Mouse (Mus musculus) CH12.LX (cell line): Measurements from ENCODE around the gene Tspan10. TPM values are rescaled to one million over a fixed set of nuclear protein-coding genes. Genes with fewer than 3 reads are reported as not detected.

Experiments
- DNase-seq: peaks from one replicate; pipeline ENCODE4 v3.0.0-alpha.2; 2013; ENCODE audit errors: extremely low read depth
- H3K27ac ChIP-seq: 2 replicates; pipeline ENCODE4 v1.5.1; 2012; ENCODE audit warnings: low read depth, mild to moderate bottlenecking, control low read depth, moderate library complexity; ENCODE audit not compliant: insufficient read depth
- H3K27me3 ChIP-seq: replicated peaks from 2 replicates; pipeline ENCODE3; 2012; ENCODE audit warnings: inconsistent platforms
- H3K36me3 ChIP-seq, 2 experiments: replicated peaks in 1 of 2; 2 replicates each; pipeline versions ENCODE3 to v1.6.1; 2012; ENCODE audit warnings: inconsistent platforms in 1 of 2, low read length in 1 of 2, mild to moderate bottlenecking in 1 of 2, mixed read lengths in 1 of 2, moderate library complexity in 1 of 2; ENCODE audit not compliant: control insufficient read depth in 1 of 2, insufficient read depth in 1 of 2
- H3K4me1 ChIP-seq, 2 experiments: 2 replicates each; pipeline ENCODE4 v1.6.1; 2012; ENCODE audit warnings: inconsistent platforms in 1 of 2, moderate library complexity in 1 of 2; ENCODE audit not compliant: insufficient read depth in 2 of 2, control insufficient read depth in 1 of 2
- H3K4me2 ChIP-seq: 2 replicates; pipeline ENCODE4 v1.6.1; 2012; ENCODE audit warnings: low read depth, mild to moderate bottlenecking, control low read depth; ENCODE audit not compliant: poor library complexity, insufficient read depth, severe bottlenecking
- H3K4me3 ChIP-seq, 3 experiments: fragments of 150-350 bp in 1 of 3; sonication (generic) in 1 of 3; replicated peaks in 1 of 3; 2 replicates each; pipeline versions ENCODE3 to v1.5.1; 2011 to 2012; ENCODE audit warnings: low read depth in 2 of 3, low read length in 2 of 3, mild to moderate bottlenecking in 2 of 3, moderate library complexity in 2 of 3, control low read depth in 1 of 3, improper control_type of control experiment in 1 of 3, inconsistent platforms in 1 of 3, mixed read lengths in 1 of 3; ENCODE audit not compliant: poor library complexity in 1 of 3
- H3K79me2 ChIP-seq: replicated peaks from 2 replicates; pipeline ENCODE4 v1.6.1; 2012; ENCODE audit warnings: mild to moderate bottlenecking, moderate library complexity; ENCODE audit not compliant: control insufficient read depth, poor library complexity, insufficient read depth, severe bottlenecking; ENCODE audit errors: extremely low read depth
- H3K9ac ChIP-seq: 2 replicates; pipeline ENCODE4 v1.6.1; 2012; ENCODE audit warnings: low read depth, mild to moderate bottlenecking, control low read depth, moderate library complexity; ENCODE audit not compliant: insufficient read depth
- H3K9me3 ChIP-seq: replicated peaks from 2 replicates; pipeline ENCODE3; 2012; ENCODE audit warnings: low read length, inconsistent platforms, mixed read lengths
- CTCF ChIP-seq, 2 experiments: IDR thresholded peaks in 1 of 2; conservative IDR thresholded peaks in 1 of 2; 2 replicates each; pipeline ENCODE4 v1.5.1; 2011 to 2012; ENCODE audit warnings: low read depth in 2 of 2, low read length in 2 of 2, improper control_type of control experiment in 1 of 2, inconsistent platforms in 1 of 2, mild to moderate bottlenecking in 1 of 2, moderate library complexity in 1 of 2
- EP300 ChIP-seq: IDR thresholded peaks from 2 replicates; pipeline ENCODE4 v1.6.1; 2011; ENCODE audit warnings: low read length, improper control_type of control experiment
- ETS1 ChIP-seq: conservative IDR thresholded peaks from 2 replicates; pipeline ENCODE4 v1.6.1; 2012; ENCODE audit warnings: low read depth, mild to moderate bottlenecking, inconsistent platforms, low read length, improper control_type of control experiment, moderate library complexity
- JUND ChIP-seq: conservative IDR thresholded peaks from 2 replicates; pipeline ENCODE4 v1.6.1; 2011; ENCODE audit warnings: low read depth, low read length, improper control_type of control experiment
- MAX ChIP-seq: IDR thresholded peaks from 2 replicates; pipeline ENCODE4 v1.6.1; 2011; ENCODE audit warnings: low read length, improper control_type of control experiment
- MAZ ChIP-seq: IDR thresholded peaks from 2 replicates; pipeline ENCODE4 v1.6.1; 2012; ENCODE audit warnings: low read depth, mild to moderate bottlenecking, inconsistent platforms, low read length, improper control_type of control experiment, moderate library complexity
- NRF1 ChIP-seq: IDR thresholded peaks from 2 replicates; pipeline ENCODE4 v1.6.1; 2014; ENCODE audit warnings: low read depth, mild to moderate bottlenecking, inconsistent platforms, low read length, improper control_type of control experiment, moderate library complexity
- ZC3H11A ChIP-seq: IDR thresholded peaks from 2 replicates; pipeline ENCODE4 v1.6.1; 2012; ENCODE audit warnings: low read depth, mild to moderate bottlenecking, inconsistent platforms, low read length, improper control_type of control experiment
- ZNF384 ChIP-seq: IDR thresholded peaks from 2 replicates; pipeline ENCODE4 v1.6.1; 2012; ENCODE audit warnings: low read depth, low read length, improper control_type of control experiment, inconsistent platforms
- dilution Hi-C: fragments of 300-500 bp; cut with MboI; formaldehyde crosslinking; loops from 2 replicates; pipeline ENCODE4 v1.14.3; 2020; ENCODE audit warnings: low sequenced_read_pairs; ENCODE audit not compliant: extremely low pct_unique_long_range_greater_than_20kb, extremely low pct_ligation_motif_present
- in situ Hi-C: fragments of 300-500 bp; cut with MboI; formaldehyde crosslinking; loops from 3 replicates; pipeline ENCODE4 v1.14.3; 2019; ENCODE audit warnings: low sequenced_read_pairs, low pct_ligation_motif_present, low pct_unique_long_range_greater_than_20kb, mixed read lengths
- polyA plus RNA-seq: library from polyadenylated mRNA; unstranded; fragments of >175 nt; gene quantifications from 2 replicates; pipeline ENCODE4 v1.2.1, GENCODE M21; 2012; ENCODE audit warnings: low read depth; ENCODE audit not compliant: insufficient read length
- total RNA-seq, 2 experiments: library from RNA; depleted of rRNA; stranded (reverse); fragments of 300-350 nt in 1 of 2; fragments of >200 nt in 1 of 2; gene quantifications; 2 replicates each; pipeline ENCODE4 v1.2.3; 2012 to 2014

Gene Tspan10
- total and polyA plus RNA-seq, 3 experiments: 0.08 to 0.31 (median 0.30) TPM

DNA sequence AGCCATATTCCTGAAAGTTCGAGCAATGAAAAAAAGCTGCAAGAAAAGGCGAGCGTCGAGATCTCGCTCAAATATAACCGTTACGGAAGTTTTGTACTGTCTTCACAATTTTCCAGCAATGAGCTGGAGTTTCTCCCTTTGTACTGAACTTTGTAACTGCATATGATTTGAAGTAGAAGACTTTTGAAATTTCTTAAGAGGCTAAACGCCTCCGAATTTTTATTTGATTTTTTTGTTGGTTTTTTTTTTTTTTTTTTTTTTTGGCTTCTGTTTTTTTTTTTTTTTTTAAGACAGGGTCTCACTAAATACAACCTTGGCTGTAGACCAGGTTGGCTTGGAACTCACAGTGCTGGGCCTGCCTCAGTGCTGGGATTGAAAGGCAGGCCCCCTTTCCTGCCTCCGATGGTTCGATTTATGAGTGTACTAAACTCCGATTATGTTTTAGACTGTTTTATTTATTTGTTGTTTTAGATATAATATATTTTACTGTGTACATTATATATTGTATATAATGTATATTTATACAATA lies 4.5 kb upstream of the Tspan10 start:
- Histone ChIP-seq H3K36me3 (peaks cover 20 to 27% of the 10 kb centered on the region in 2 experiments), H3K9ac (peak overlapping the region; percentile 79), H3K27ac (no peak overlapping the region), H3K4me1 (peaks cover 3 to 17% of the 10 kb centered on the region in 2 experiments; a peak in 3 of 4 replicates), H3K9me3 (no peaks in the 10 kb centered on the region), H3K79me2 (peaks cover 36% of the 10 kb centered on the region), H3K4me2 (no peak overlapping the region), H3K4me3 (peak overlapping the region; percentile 43 to 86 (median 50)), H3K27me3 (no peaks in the 10 kb centered on the region)
- dilution Hi-C loops (no loop called here), in situ Hi-C loops (loop anchor here (5.0 kb wide), 1 partner anchor 34 kb away; no protein-coding TSS in a partner anchor)
- TF ChIP-seq JUND: no peak
- TF ChIP-seq MAZ: peak; percentile 8; the same call in 1 of the 2 replicates
- no peak for TF ChIP-seq MAX
- no peak for TF ChIP-seq EP300
- peak; percentile 93 for TF ChIP-seq ZNF384
- TF ChIP-seq ETS1: no peak
- no peak for TF ChIP-seq ZC3H11A
- no peak for DNase-seq

DNA sequence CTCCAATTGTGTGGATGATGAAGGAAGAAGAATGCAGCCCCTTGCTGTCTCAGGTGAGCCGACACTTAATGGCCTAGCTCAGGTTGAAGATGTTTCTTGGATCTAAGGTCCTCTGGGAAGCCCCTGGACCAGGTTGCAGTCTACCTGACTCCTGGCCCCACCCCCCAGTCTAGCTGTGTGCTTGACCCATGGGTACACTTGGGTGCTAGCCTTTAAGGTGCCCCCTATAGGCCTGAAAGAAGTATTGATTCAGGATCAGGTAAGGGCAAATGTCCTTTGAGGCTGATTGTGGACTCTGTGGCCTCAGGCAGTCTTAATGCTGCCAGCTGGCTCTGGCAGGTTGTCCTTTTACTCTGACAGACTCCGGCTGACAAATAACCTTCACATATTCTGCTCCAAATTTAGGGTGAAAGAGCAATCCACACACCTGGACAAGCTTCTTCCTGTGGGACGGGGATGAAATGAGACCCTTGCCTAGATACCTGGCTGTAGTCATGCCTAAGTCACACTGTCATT lies 379 bp downstream of the Tspan10 start:
- H3K27me3 ChIP-seq: no peaks in the 10 kb centered on the region
- H3K27ac ChIP-seq: no peak overlapping the region
- TF ChIP-seq CTCF (conservative IDR thresholded peaks at IDR 0.05 in 1 of 2, IDR thresholded peaks at IDR 0.05 in 1 of 2; ENCODE audit: low read depth in 2 of 2, low read length in 2 of 2) (peak; percentile 41 to 53; a peak in 3 of 4 replicates), NRF1 (no peak)
- TF ChIP-seq, all 38 proteins: peak for 1
- H3K36me3 ChIP-seq: no peaks in the 10 kb centered on the region
- H3K79me2 ChIP-seq: no peaks in the 10 kb centered on the region
- no peak overlapping the region for H3K9ac ChIP-seq
- DNase-seq: no peak
- no peak overlapping the region for H3K4me3 ChIP-seq
- H3K4me2 ChIP-seq: no peak overlapping the region
- H3K4me1 ChIP-seq: peaks cover 19 to 32% of the 10 kb centered on the region in 2 experiments
- in situ Hi-C loops (no loop called here), dilution Hi-C loops (no loop called here)
- H3K9me3 ChIP-seq: no peaks in the 10 kb centered on the region

DNA sequence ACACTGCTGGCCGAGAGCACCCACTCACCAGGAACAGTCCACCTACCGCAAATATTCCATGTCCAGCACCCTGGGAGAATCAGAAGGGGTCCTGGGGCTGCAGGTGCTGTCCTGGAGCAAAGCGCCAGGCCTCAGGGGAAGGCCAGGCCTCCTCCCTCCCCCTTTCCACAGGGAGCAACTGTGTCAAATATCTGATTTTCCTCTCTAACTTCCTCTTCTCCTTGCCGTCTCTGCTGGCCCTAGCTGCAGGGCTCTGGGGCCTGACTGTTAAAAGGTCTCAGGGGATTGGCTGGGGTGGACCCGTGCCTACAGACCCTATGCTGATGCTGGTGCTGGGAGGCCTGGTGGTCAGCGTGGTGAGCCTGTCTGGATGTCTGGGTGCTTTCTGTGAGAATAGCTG lies 1.7 kb downstream of the Tspan10 start:
- in situ Hi-C loops (no loop called here), dilution Hi-C loops (no loop called here)
- Histone ChIP-seq H3K79me2 (no peaks in the 10 kb centered on the region), H3K27ac (no peak overlapping the region), H3K9ac (no peak overlapping the region), H3K27me3 (no peaks in the 10 kb centered on the region), H3K36me3 (no peaks in the 10 kb centered on the region), H3K9me3 (no peaks in the 10 kb centered on the region), H3K4me2 (no peak overlapping the region), H3K4me3 (no peak overlapping the region), H3K4me1 (peaks cover 23 to 42% of the 10 kb centered on the region in 2 experiments)
- TF ChIP-seq NRF1: no peak
- no peak for DNase-seq
